Mouse (Mus musculus) regulatory T cell (primary cell): ENCODE results near the gene Cacna1e.

ENCODE experiments used
- in situ Hi-C: fragments of 300-600 bp; cut with MboI, MseI; formaldehyde crosslinking; loops from one replicate; pipeline ENCODE4 v1.15.1; 2025; ENCODE audit warnings: high pct_unique_total_duplicates

Gene Cacna1e

GRCm38 (mm10) chr1:154786243-154786669 lies 98.0 kb downstream of the Cacna1e start:
- in situ Hi-C loops = loop anchor here (5.0 to 25.0 kb wide), 3 partner anchors 221 to 1274 kb away; no protein-coding TSS in a partner anchor

- in situ Hi-C loops = loop anchor here (5.0 to 25.0 kb wide), 3 partner anchors 222 to 1273 kb away; no protein-coding TSS in a partner anchor
Measured at GRCm38 (mm10) chr1:154784862-154785261, 99.4 kb downstream of the Cacna1e start.

GRCm38 (mm10) chr1:154783521-154783920 lies 100.8 kb downstream of the Cacna1e start:
- in situ Hi-C loops = loop anchor here (25.0 kb wide), 1 partner anchor 1271 kb away; no protein-coding TSS in a partner anchor

GRCm38 (mm10) chr1:154779908-154780514 lies 104.3 kb downstream of the Cacna1e start:
- in situ Hi-C loops = loop anchor here (25.0 kb wide), 1 partner anchor 1268 kb away; no protein-coding TSS in a partner anchor

- in situ Hi-C loops = loop anchor here (25.0 kb wide), 1 partner anchor 1264 kb away; no protein-coding TSS in a partner anchor
Measured at GRCm38 (mm10) chr1:154776344-154776743, 108.0 kb downstream of the Cacna1e start.

- in situ Hi-C loops = no loop called here
Measured at GRCm38 (mm10) chr1:154774468-154774867, 109.8 kb downstream of the Cacna1e start.

- in situ Hi-C loops = no loop called here
Measured at GRCm38 (mm10) chr1:154771111-154771510, 113.2 kb downstream of the Cacna1e start.

- in situ Hi-C loops = no loop called here
Measured at GRCm38 (mm10) chr1:154770542-154770941, 113.8 kb downstream of the Cacna1e start.

- in situ Hi-C loops = no loop called here
Measured at GRCm38 (mm10) chr1:154763132-154763531, 121.2 kb downstream of the Cacna1e start.

- in situ Hi-C loops = no loop called here
Measured at GRCm38 (mm10) chr1:154752081-154752480, 132.2 kb downstream of the Cacna1e start.

- in situ Hi-C loops = no loop called here
Measured at GRCm38 (mm10) chr1:154748531-154748930, 135.8 kb downstream of the Cacna1e start.

- in situ Hi-C loops = no loop called here
Measured at GRCm38 (mm10) chr1:154745241-154745640, 139.1 kb downstream of the Cacna1e start.

GRCm38 (mm10) chr1:154730411-154730961 lies 153.8 kb downstream of the Cacna1e start:
- in situ Hi-C loops = no loop called here

GRCm38 (mm10) chr1:154729269-154729980 lies 154.9 kb downstream of the Cacna1e start:
- in situ Hi-C loops = loop anchor here (5.0 kb wide), 1 partner anchor 837 kb away; the partner anchor contains the start of gene Teddm1a

- in situ Hi-C loops = loop anchor here (5.0 kb wide), 1 partner anchor 836 kb away; the partner anchor contains the start of gene Teddm1a
Measured at GRCm38 (mm10) chr1:154728682-154729081, 155.6 kb downstream of the Cacna1e start.

- in situ Hi-C loops = loop anchor here (5.0 kb wide), 1 partner anchor 835 kb away; the partner anchor contains the start of gene Teddm1a
Measured at GRCm38 (mm10) chr1:154727696-154728095, 156.6 kb downstream of the Cacna1e start.

- in situ Hi-C loops = loop anchor here (5.0 kb wide), 1 partner anchor 834 kb away; the partner anchor contains the start of gene Teddm1a
Measured at GRCm38 (mm10) chr1:154726361-154727161, 157.7 kb downstream of the Cacna1e start.

GRCm38 (mm10) chr1:154725356-154726320 lies 158.7 kb downstream of the Cacna1e start:
- in situ Hi-C loops = loop anchor here (5.0 kb wide), 1 partner anchor 833 kb away; the partner anchor contains the start of gene Teddm1a

GRCm38 (mm10) chr1:154723537-154724286 lies 160.6 kb downstream of the Cacna1e start:
- in situ Hi-C loops = no loop called here
